ENCODE assay signal across 9 mouse cellular contexts in the genomic region with DNA sequence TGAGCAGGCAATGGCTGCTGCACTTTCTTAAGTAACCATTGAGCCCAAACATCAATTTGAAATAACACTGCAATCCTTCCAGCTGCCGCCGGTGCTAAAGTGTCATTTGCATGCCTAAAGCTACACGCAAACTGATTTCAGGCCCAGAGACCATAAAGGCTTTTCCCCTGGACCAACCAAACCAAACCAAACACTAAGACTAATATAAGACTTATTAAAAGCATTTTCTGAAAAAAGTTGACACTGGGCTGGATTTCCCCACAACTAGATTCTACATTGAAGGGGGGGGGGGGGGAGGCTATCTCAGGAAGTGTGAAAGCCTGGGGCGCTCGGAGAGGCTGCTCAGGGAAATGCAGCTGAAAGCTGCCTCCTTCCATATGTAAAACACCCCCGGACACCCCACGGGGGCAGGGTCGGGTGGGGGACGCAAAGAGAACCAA. TPM values are rescaled to one million over a fixed set of nuclear protein-coding genes. Genes with fewer than 3 reads are reported as not detected.
A peak's percentile ranks its signal among the peaks of the same experiment; 100 is the strongest.
DNase-seq lines count a peak whose midpoint lies in the region; ATAC-seq and TF ChIP-seq lines count a peak whose summit lies in the region.
"Had no signal": no experiment of that assay in that cellular context is flagged by ENCODE, and none has a peak within 500 bp of the region (broad histone marks: within the 10 kb centered on the region; RNA-seq: fewer than 3 reads in every experiment).

No protein-coding gene starts in this region.

- no peaks in the 10 kb centered on the region for H3K79me2 ChIP-seq in heart, adult 2 months (replicated peaks; ENCODE audit: control insufficient read depth, insufficient read depth, low read length)

- no peak for TF ChIP-seq CTCF in heart, adult 2 months (IDR thresholded peaks at IDR 0.05)

- no peaks in the 10 kb centered on the region for H3K9me3 ChIP-seq in heart, embryonic 14.5 days (ENCODE audit: control insufficient read depth, low read length)
- H3K9me3 ChIP-seq in neural tube, embryonic 11.5 days (ENCODE audit: control insufficient read depth, low read length), result no peaks in the 10 kb centered on the region
- H3K9me3 ChIP-seq in neural tube, embryonic 15.5 days (replicated peaks), result no peaks in the 10 kb centered on the region
- no peaks in the 10 kb centered on the region for H3K9me3 ChIP-seq in forebrain, embryonic 14.5 days (replicated peaks; ENCODE audit: control insufficient read depth, low read length)
- peaks cover 6% of the 10 kb centered on the region; the same call in 1 of the 2 replicates for H3K9me3 ChIP-seq in kidney, embryonic 16.5 days (ENCODE audit: low read length)
- H3K9me3 ChIP-seq: liver, embryonic 15.5 days had no signal

- WGBS in heart, embryonic 14.5 days, result 14% methylated on average over 9 of the region's 9 CpGs
- 44% methylated on average over 9 of the region's 9 CpGs for WGBS in heart, adult 2 months
- WGBS in neural tube, embryonic 11.5 days, result 6% methylated on average over 9 of the region's 9 CpGs
- 6% methylated on average over 9 of the region's 9 CpGs for WGBS in neural tube, embryonic 15.5 days
- 8% methylated on average over 9 of the region's 9 CpGs for WGBS in forebrain, embryonic 14.5 days
- 18% methylated on average over 9 of the region's 9 CpGs for WGBS in kidney, embryonic 16.5 days

- 0 out of 2 replicates have a peak overlapping the region, but pooled peaks have one; percentile 11 for H3K4me2 ChIP-seq in heart, embryonic 14.5 days (ENCODE audit: low read length)
- H3K4me2 ChIP-seq in neural tube, embryonic 11.5 days (ENCODE audit: low read depth), result no peak overlapping the region
- no peak overlapping the region for H3K4me2 ChIP-seq in neural tube, embryonic 15.5 days
- no peak overlapping the region for H3K4me2 ChIP-seq in forebrain, embryonic 14.5 days (ENCODE audit: low read length)
- H3K4me2 ChIP-seq in kidney, embryonic 16.5 days (replicated peaks; ENCODE audit: low read depth, low read length), result no peak overlapping the region
- H3K4me2 ChIP-seq: liver, embryonic 15.5 days had no signal

- TF ChIP-seq POLR2A in heart, adult 2 months (IDR thresholded peaks at IDR 0.05; ENCODE audit: insufficient read depth, low read depth, low read length), result no peak

- intact Hi-C loops in heart, adult 2 months (cut with DNase I), result no loop called here

- peaks cover 2 to 5% of the 10 kb centered on the region in 2 experiments; a peak in 2 of 4 replicates for H3K4me1 ChIP-seq in heart, embryonic 14.5 days (ENCODE audit: control insufficient read depth in 2 of 2, insufficient read depth in 2 of 2, low read length in 2 of 2)
- H3K4me1 ChIP-seq in heart, adult 2 months (ENCODE audit: control insufficient read depth, insufficient read depth, low read length), result no peaks in the 10 kb centered on the region
- no peaks in the 10 kb centered on the region for H3K4me1 ChIP-seq in neural tube, embryonic 11.5 days (ENCODE audit: control insufficient read depth, insufficient read depth, low read length)
- peaks cover 27% of the 10 kb centered on the region for H3K4me1 ChIP-seq in neural tube, embryonic 15.5 days
- H3K4me1 ChIP-seq in forebrain, embryonic 14.5 days (ENCODE audit: control insufficient read depth, insufficient read depth, low read length), result no peaks in the 10 kb centered on the region; the same call in 1 of the 2 replicates
- H3K4me1 ChIP-seq in kidney, embryonic 16.5 days (ENCODE audit: insufficient read depth, low read length), result peaks cover 8% of the 10 kb centered on the region; the same call in 1 of the 2 replicates

- H3K27ac ChIP-seq in heart, embryonic 14.5 days (replicated peaks in 1 of 2; ENCODE audit: control insufficient read depth in 1 of 2, insufficient read depth in 1 of 2, low read depth in 2 of 2, low read length in 2 of 2), result no peak overlapping the region
- H3K27ac ChIP-seq in heart, adult 2 months, result no peak overlapping the region
- H3K27ac ChIP-seq in neural tube, embryonic 11.5 days (ENCODE audit: low read depth, low read length), result no peak overlapping the region
- no peak overlapping the region for H3K27ac ChIP-seq in neural tube, embryonic 15.5 days (replicated peaks)
- no peak overlapping the region for H3K27ac ChIP-seq in forebrain, embryonic 14.5 days (ENCODE audit: low read depth, low read length)
- H3K27ac ChIP-seq in kidney, embryonic 16.5 days (ENCODE audit: low read length), result no peak overlapping the region
- H3K27ac ChIP-seq: liver, embryonic 15.5 days had no signal

- H3K9ac ChIP-seq in heart, embryonic 14.5 days (ENCODE audit: low read length), result no peak overlapping the region
- H3K9ac ChIP-seq in heart, adult 2 months (ENCODE audit: low read depth, low read length), result no peak overlapping the region
- H3K9ac ChIP-seq in neural tube, embryonic 11.5 days (ENCODE audit: low read length), result no peak overlapping the region
- no peak overlapping the region for H3K9ac ChIP-seq in neural tube, embryonic 15.5 days (replicated peaks)
- H3K9ac ChIP-seq in forebrain, embryonic 14.5 days (ENCODE audit: low read length), result no peak overlapping the region
- H3K9ac ChIP-seq in kidney, embryonic 16.5 days (replicated peaks; ENCODE audit: low read length), result no peak overlapping the region
- H3K9ac ChIP-seq: liver, embryonic 15.5 days had no signal

- no peaks in the 10 kb centered on the region for H3K27me3 ChIP-seq in heart, embryonic 14.5 days (ENCODE audit: control insufficient read depth, insufficient read depth, low read length)
- H3K27me3 ChIP-seq in heart, adult 2 months (ENCODE audit: control insufficient read depth, insufficient read depth, low read length), result no peaks in the 10 kb centered on the region; the same call in 1 of the 2 replicates
- H3K27me3 ChIP-seq in neural tube, embryonic 11.5 days (ENCODE audit: control insufficient read depth, insufficient read depth, low read length), result no peaks in the 10 kb centered on the region
- H3K27me3 ChIP-seq in neural tube, embryonic 15.5 days (replicated peaks), result peaks cover 17% of the 10 kb centered on the region
- H3K27me3 ChIP-seq in forebrain, embryonic 14.5 days (replicated peaks; ENCODE audit: control insufficient read depth, insufficient read depth, low read length), result no peaks in the 10 kb centered on the region
- no peaks in the 10 kb centered on the region for H3K27me3 ChIP-seq in kidney, embryonic 16.5 days (ENCODE audit: insufficient read depth, low read length)

- no peak for DNase-seq in heart, adult 2 months
- peak; percentile 25 for DNase-seq in neural tube, embryonic 11.5 days (ENCODE audit: low spot score)
- DNase-seq in forebrain, embryonic 14.5 days (ENCODE audit: low spot score), result peak; percentile 24
- peak; percentile 30 for DNase-seq in naive thymus-derived CD4-positive, alpha-beta T cell, adult 2 months (ENCODE audit: low read depth)
- DNase-seq in ovary, postnatal 36 days (ENCODE audit: low spot score), result no peak

- ATAC-seq in heart, embryonic 14.5 days (ENCODE audit: insufficient number of reproducible peaks, insufficient read depth, low FRiP score, low read depth), result no peak
- no peak for ATAC-seq in neural tube, embryonic 11.5 days (ENCODE audit: insufficient read depth, low FRiP score, low TSS enrichment)
- no peak for ATAC-seq in neural tube, embryonic 15.5 days (ENCODE audit: low FRiP score)
- ATAC-seq in forebrain, embryonic 14.5 days, result no peak
- no peak for ATAC-seq in kidney, embryonic 16.5 days (ENCODE audit: low FRiP score, low TSS enrichment)

- peaks cover 8% of the 10 kb centered on the region for H3K36me3 ChIP-seq in heart, embryonic 14.5 days (ENCODE audit: control insufficient read depth, insufficient read depth, low read length)
- H3K36me3 ChIP-seq in heart, adult 2 months (ENCODE audit: control insufficient read depth, insufficient read depth, low read length), result no peaks in the 10 kb centered on the region
- no peaks in the 10 kb centered on the region for H3K36me3 ChIP-seq in neural tube, embryonic 11.5 days (ENCODE audit: control insufficient read depth, insufficient read depth, low read length)
- no peaks in the 10 kb centered on the region for H3K36me3 ChIP-seq in neural tube, embryonic 15.5 days
- peaks cover 8% of the 10 kb centered on the region for H3K36me3 ChIP-seq in forebrain, embryonic 14.5 days (ENCODE audit: control insufficient read depth, insufficient read depth, low read length)
- H3K36me3 ChIP-seq in kidney, embryonic 16.5 days (ENCODE audit: insufficient read depth, low read length), result peaks cover 9% of the 10 kb centered on the region
- H3K36me3 ChIP-seq: liver, embryonic 15.5 days had no signal

- no peak for TF ChIP-seq EP300 in heart, adult 2 months (IDR thresholded peaks at IDR 0.05; ENCODE audit: insufficient read depth, low read depth, low read length)

- no peak overlapping the region for H3K4me3 ChIP-seq in heart, embryonic 14.5 days (ENCODE audit: control insufficient read depth in 1 of 2, insufficient read depth in 1 of 2, low read depth in 1 of 2, low read length in 2 of 2)
- no peak overlapping the region for H3K4me3 ChIP-seq in heart, adult 2 months
- H3K4me3 ChIP-seq in neural tube, embryonic 11.5 days (ENCODE audit: low read depth, low read length), result no peak overlapping the region
- H3K4me3 ChIP-seq in neural tube, embryonic 15.5 days (replicated peaks), result no peak overlapping the region
- no peak overlapping the region for H3K4me3 ChIP-seq in forebrain, embryonic 14.5 days (ENCODE audit: low read depth, low read length)
- no peak overlapping the region for H3K4me3 ChIP-seq in kidney, embryonic 16.5 days (ENCODE audit: low read length)
- H3K4me3 ChIP-seq: liver, embryonic 15.5 days had no signal

RNA-seq across cellular contexts. Expression of a gene that starts 24.8 kb away (rescaled TPM):
- polyA plus RNA-seq in heart, embryonic 14.5 days (2014; fragmentation: Nextera tagmentation; extraction: Ambion mirVana), result 32.0 and 35.0 TPM in 2 replicates
- total RNA-seq in heart, adult 2 months (2021), result 1 to 10 TPM; 5.3 to 6.6 TPM
- 2.3 and 3.9 TPM in 2 replicates for polyA plus RNA-seq in heart, adult 2 months (2012; rRNA removed)
- 30.1 and 30.4 TPM in 2 replicates for polyA plus RNA-seq in neural tube, embryonic 11.5 days (2014; fragmentation: Nextera tagmentation; extraction: Ambion mirVana)
- 36.8 and 37.8 TPM in 2 replicates for polyA plus RNA-seq in neural tube, embryonic 15.5 days (2015; fragmentation: Nextera tagmentation; extraction: Ambion mirVana)
- polyA plus RNA-seq in forebrain, embryonic 14.5 days (2014; fragmentation: Nextera tagmentation; extraction: Ambion mirVana), result 25.0 and 38.1 TPM in 2 replicates
- polyA plus RNA-seq in kidney, embryonic 16.5 days (2015; fragmentation: Nextera tagmentation; extraction: Ambion mirVana), result 23.4 and 28.4 TPM in 2 replicates

RNA-seq across cellular contexts. Expression of a gene that starts 36.5 kb away (rescaled TPM):
- polyA plus RNA-seq in heart, embryonic 14.5 days (2014; fragmentation: Nextera tagmentation; extraction: Ambion mirVana), result 14.8 and 14.9 TPM in 2 replicates
- total RNA-seq in heart, adult 2 months (2021), result 10 to 100 TPM; 20.4 to 27.1 TPM
- 21.7 and 35.8 TPM in 2 replicates for polyA plus RNA-seq in heart, adult 2 months (2012; rRNA removed)
- 11.6 and 12.1 TPM in 2 replicates for polyA plus RNA-seq in neural tube, embryonic 11.5 days (2014; fragmentation: Nextera tagmentation; extraction: Ambion mirVana)
- 13.9 and 14.8 TPM in 2 replicates for polyA plus RNA-seq in neural tube, embryonic 15.5 days (2015; fragmentation: Nextera tagmentation; extraction: Ambion mirVana)
- polyA plus RNA-seq in forebrain, embryonic 14.5 days (2014; fragmentation: Nextera tagmentation; extraction: Ambion mirVana), result 16.7 and 17.1 TPM in 2 replicates
- polyA plus RNA-seq in kidney, embryonic 16.5 days (2015; fragmentation: Nextera tagmentation; extraction: Ambion mirVana), result 19.0 and 19.4 TPM in 2 replicates

Comparison
In these comparisons a context has a peak if more than half of its experiments do, and no peak if none do; other contexts are left out.
1. DNase-seq: peak in neural tube, embryonic 11.5 days (single experiment), forebrain, embryonic 14.5 days (single experiment) and naive thymus-derived CD4-positive, alpha-beta T cell, adult 2 months (single experiment); none in heart, adult 2 months (0 of 2) and ovary, postnatal 36 days (single experiment).